Mouse (Mus musculus) gastrocnemius, postnatal 36 days (tissue): ENCODE data around the gene Drc1. TPM values are rescaled to one million over a fixed set of nuclear protein-coding genes. Genes with fewer than 3 reads are reported as not detected.

Source experiments
- DNase-seq, 2 experiments: peaks; one replicate each; pipeline ENCODE4 v3.0.0; 2022
- intact Hi-C: fragments of 180-260 bp; cut with DNase I; formaldehyde crosslinking; loops from one replicate; pipeline ENCODE4 v1.15.1; 2025
- total RNA-seq, 2 experiments: library from RNA; stranded (reverse); gene quantifications; 2 replicates each; pipeline ENCODE4 v1.2.3; 2021

Gene Drc1
- total RNA-seq, 2 experiments from 2014 or later, result 0.48 TPM; not detected in 1

GRCm38 (mm10) chr5:30285944-30286799 is 5.0 kb downstream of the Drc1 start:
- intact Hi-C loops, result no loop called here
- no peak for DNase-seq

- no peak for DNase-seq
- intact Hi-C loops, result no loop called here
Observed at GRCm38 (mm10) chr5:30287106-30287882, 6.1 kb downstream of the Drc1 start.

GRCm38 (mm10) chr5:30340815-30341214 is 59.6 kb downstream of the Drc1 start:
- intact Hi-C loops, result no loop called here

GRCm38 (mm10) chr5:30341601-30342365 is 60.6 kb downstream of the Drc1 start:
- DNase-seq, result no peak
- intact Hi-C loops, result no loop called here

More at GRCm38 (mm10) chr5:30340815-30341214, 59.6 kb downstream of the Drc1 start:
- no peak for DNase-seq

- DNase-seq, result no peak
- intact Hi-C loops, result no loop called here
Observed at GRCm38 (mm10) chr5:30342601-30343015, 61.4 kb downstream of the Drc1 start.

- intact Hi-C loops, result no loop called here
- DNase-seq, result peak; percentile 32 to 33
Observed at GRCm38 (mm10) chr5:30343107-30343506, 61.9 kb downstream of the Drc1 start.

GRCm38 (mm10) chr5:30343886-30344285 is 62.7 kb downstream of the Drc1 start:
- DNase-seq, result no peak
- intact Hi-C loops, result no loop called here

GRCm38 (mm10) chr5:30353605-30354004 is 72.4 kb downstream of the Drc1 start:
- intact Hi-C loops, result no loop called here
- DNase-seq, result no peak

- DNase-seq, result no peak
- intact Hi-C loops, result no loop called here
Observed at GRCm38 (mm10) chr5:30355114-30355513, 73.9 kb downstream of the Drc1 start.

GRCm38 (mm10) chr5:30355559-30356159 is 74.5 kb downstream of the Drc1 start:
- intact Hi-C loops, result no loop called here
- DNase-seq, result no peak

GRCm38 (mm10) chr5:30356647-30357046 is 75.5 kb downstream of the Drc1 start:
- no peak for DNase-seq
- intact Hi-C loops, result no loop called here

- intact Hi-C loops, result no loop called here
- no peak for DNase-seq
Observed at GRCm38 (mm10) chr5:30358436-30359099, 77.4 kb downstream of the Drc1 start.

GRCm38 (mm10) chr5:30367405-30367804 is 86.2 kb downstream of the Drc1 start:
- intact Hi-C loops, result no loop called here
- DNase-seq, result no peak

- DNase-seq, result peak; percentile 29 to 42
- intact Hi-C loops, result no loop called here
Observed at GRCm38 (mm10) chr5:30369426-30369825, 88.2 kb downstream of the Drc1 start.

GRCm38 (mm10) chr5:30382876-30383275 is 101.7 kb downstream of the Drc1 start:
- no peak for DNase-seq
- intact Hi-C loops, result no loop called here

GRCm38 (mm10) chr5:30387726-30388125 is 106.5 kb downstream of the Drc1 start:
- no peak for DNase-seq
- intact Hi-C loops, result no loop called here

- intact Hi-C loops, result loop anchor here (2.0 kb wide), 1 partner anchor 93 kb away; no protein-coding TSS in a partner anchor
- DNase-seq, result no peak
Observed at GRCm38 (mm10) chr5:30389836-30390235, 108.6 kb downstream of the Drc1 start.

GRCm38 (mm10) chr5:30391473-30391872 is 110.3 kb downstream of the Drc1 start:
- intact Hi-C loops, result loop anchor here (2.0 kb wide), 1 partner anchor 91 kb away; no protein-coding TSS in a partner anchor
- peak; percentile 60 to 66 for DNase-seq

- intact Hi-C loops, result no loop called here
- no peak for DNase-seq
Observed at GRCm38 (mm10) chr5:30400521-30400920, 119.3 kb downstream of the Drc1 start.

- DNase-seq, result no peak
- intact Hi-C loops, result no loop called here
Observed at GRCm38 (mm10) chr5:30401165-30401564, 120.0 kb downstream of the Drc1 start.
